Mouse (Mus musculus): ENCODE measurements around the gene Snd1. TPM values are rescaled to one million over a fixed set of nuclear protein-coding genes. Genes with fewer than 3 reads are reported as not detected.

Snd1 gene
- polyA plus RNA-seq, 1 experiment from 2014 or later = 113 TPM

- H3K27ac ChIP-seq = no peak overlapping the region
- H3K4me3 ChIP-seq = no peak overlapping the region
- no peak overlapping the region for H3K4me2 ChIP-seq (replicated peaks)
- H3K27me3 ChIP-seq = no peaks in the 10 kb centered on the region
- peaks cover 27% of the 10 kb centered on the region for H3K4me1 ChIP-seq
- 59% methylated on average over 6 of the region's 6 CpGs for WGBS
- no peak for ATAC-seq (ENCODE audit: low FRiP score)
- H3K9me3 ChIP-seq (replicated peaks) = no peaks in the 10 kb centered on the region
- H3K36me3 ChIP-seq = no peaks in the 10 kb centered on the region
- H3K9ac ChIP-seq = no peak overlapping the region
These were observed 312.2 kb downstream of the Snd1 start for GRCm38 (mm10) chr6:28787133-28787532.

GRCm38 (mm10) chr6:28789685-28790084, 314.7 kb downstream of the Snd1 start:
- Histone ChIP-seq H3K9me3 (replicated peaks) (no peaks in the 10 kb centered on the region), H3K27me3 (no peaks in the 10 kb centered on the region), H3K4me2 (replicated peaks) (no peak overlapping the region), H3K27ac (no peak overlapping the region), H3K4me3 (no peak overlapping the region), H3K9ac (no peak overlapping the region), H3K36me3 (no peaks in the 10 kb centered on the region), H3K4me1 (peaks cover 9% of the 10 kb centered on the region)
- 85% methylated on average over 4 of the region's 4 CpGs for WGBS
- ATAC-seq (ENCODE audit: low FRiP score) = no peak

- peaks cover 3% of the 10 kb centered on the region for H3K36me3 ChIP-seq
- no peaks in the 10 kb centered on the region for H3K9me3 ChIP-seq (replicated peaks)
- H3K4me3 ChIP-seq = no peak overlapping the region
- H3K27me3 ChIP-seq = no peaks in the 10 kb centered on the region
- no peak for ATAC-seq (ENCODE audit: low FRiP score)
- H3K27ac ChIP-seq = no peak overlapping the region
- H3K9ac ChIP-seq = no peak overlapping the region
- WGBS = 57% methylated on average over 3 of the region's 3 CpGs
- H3K4me1 ChIP-seq = peaks cover 17% of the 10 kb centered on the region
- H3K4me2 ChIP-seq (replicated peaks) = no peak overlapping the region
These were observed 316.2 kb downstream of the Snd1 start for GRCm38 (mm10) chr6:28791183-28791582.

GRCm38 (mm10) chr6:28791809-28792208, 316.9 kb downstream of the Snd1 start:
- no peaks in the 10 kb centered on the region for H3K27me3 ChIP-seq
- no peak overlapping the region for H3K27ac ChIP-seq
- no peak overlapping the region for H3K4me3 ChIP-seq
- no peak overlapping the region for H3K4me2 ChIP-seq (replicated peaks)
- peaks cover 9% of the 10 kb centered on the region for H3K36me3 ChIP-seq
- peaks cover 20% of the 10 kb centered on the region for H3K4me1 ChIP-seq
- H3K9me3 ChIP-seq (replicated peaks) = no peaks in the 10 kb centered on the region
- H3K9ac ChIP-seq = no peak overlapping the region
- WGBS = 91% methylated on average over 3 of the region's 3 CpGs
- ATAC-seq (ENCODE audit: low FRiP score) = no peak

DNA sequence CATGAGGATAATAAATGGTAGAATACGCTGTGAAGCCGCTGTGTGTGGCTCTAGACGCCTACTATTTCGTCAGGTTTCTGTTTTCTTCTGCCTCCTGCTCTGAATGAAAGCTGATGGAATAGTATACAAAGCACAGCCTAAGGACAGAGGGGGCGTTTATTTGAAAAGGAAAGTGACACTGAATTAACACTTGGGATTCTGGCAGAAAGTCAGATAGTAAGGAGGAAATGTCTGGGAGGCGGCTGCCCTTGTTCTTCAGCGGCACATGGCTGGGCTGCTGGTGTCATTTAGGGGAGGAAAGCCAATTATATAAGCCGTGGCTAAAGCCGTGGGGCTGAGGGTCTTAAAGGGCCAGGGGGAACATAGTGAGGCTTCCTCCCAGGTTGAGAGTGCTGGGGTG, 320.4 kb downstream of the Snd1 start:
- H3K9ac ChIP-seq = no peak overlapping the region
- H3K27ac ChIP-seq = peak overlapping the region; percentile 19; the same call in 1 of the 2 replicates
- H3K27me3 ChIP-seq = no peaks in the 10 kb centered on the region
- H3K4me3 ChIP-seq = no peak overlapping the region
- 36% methylated on average over 9 of the region's 9 CpGs for WGBS
- peaks cover 11% of the 10 kb centered on the region for H3K36me3 ChIP-seq
- no peaks in the 10 kb centered on the region for H3K9me3 ChIP-seq (replicated peaks)
- H3K4me2 ChIP-seq (replicated peaks) = 0 out of 2 replicates have a peak overlapping the region, but pooled peaks have one; percentile 14
- peak; percentile 49; the same call in 1 of the 2 replicates for ATAC-seq (ENCODE audit: low FRiP score)
- peaks cover 17% of the 10 kb centered on the region for H3K4me1 ChIP-seq

GRCm38 (mm10) chr6:28795792-28796515, 321.0 kb downstream of the Snd1 start:
- Histone ChIP-seq H3K36me3 (peaks cover 11% of the 10 kb centered on the region), H3K4me1 (peaks cover 14% of the 10 kb centered on the region), H3K27me3 (no peaks in the 10 kb centered on the region), H3K27ac (peak overlapping the region; percentile 44; the same call in 1 of the 2 replicates), H3K9ac (no peak overlapping the region), H3K4me3 (no peak overlapping the region), H3K9me3 (replicated peaks) (no peaks in the 10 kb centered on the region), H3K4me2 (replicated peaks) (no peak overlapping the region)
- 86% methylated on average over 16 of the region's 16 CpGs for WGBS
- ATAC-seq (ENCODE audit: low FRiP score) = peak; percentile 57

DNA sequence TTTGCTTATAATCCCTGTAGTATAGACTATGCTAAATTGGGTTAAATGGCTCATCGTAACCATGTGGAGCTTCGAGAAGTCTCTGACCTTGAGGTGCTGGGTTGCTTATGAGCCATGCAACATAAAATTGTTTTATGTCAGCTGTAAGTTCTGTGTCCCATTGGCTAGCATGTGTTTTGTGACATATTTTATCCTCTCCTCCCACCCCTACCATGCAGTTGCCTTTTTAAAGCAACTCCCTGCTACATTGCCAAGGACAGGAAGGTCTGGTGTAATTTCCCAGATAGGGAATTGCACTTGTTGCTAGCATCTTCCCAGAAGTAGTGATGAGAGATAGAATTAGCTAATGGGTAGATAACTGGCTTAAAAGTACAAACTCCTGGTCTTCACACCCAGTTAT, 324.9 kb downstream of the Snd1 start:
- Histone ChIP-seq H3K4me3 (no peak overlapping the region), H3K27me3 (no peaks in the 10 kb centered on the region), H3K36me3 (peaks cover 11% of the 10 kb centered on the region), H3K4me1 (peaks cover 11% of the 10 kb centered on the region), H3K4me2 (replicated peaks) (no peak overlapping the region), H3K9me3 (replicated peaks) (no peaks in the 10 kb centered on the region), H3K27ac (no peak overlapping the region), H3K9ac (no peak overlapping the region)
- ATAC-seq (ENCODE audit: low FRiP score) = no peak
- 93% methylated on average over 2 of the region's 2 CpGs for WGBS

- WGBS = 87% methylated on average over 3 of the region's 3 CpGs
- H3K9me3 ChIP-seq (replicated peaks) = no peaks in the 10 kb centered on the region
- H3K27ac ChIP-seq = no peak overlapping the region
- no peak overlapping the region for H3K4me2 ChIP-seq (replicated peaks)
- no peak overlapping the region for H3K4me3 ChIP-seq
- H3K9ac ChIP-seq = no peak overlapping the region
- H3K4me1 ChIP-seq = 0 out of 2 replicates have a peak, but pooled peaks cover 3% of the 10 kb centered on the region
- H3K36me3 ChIP-seq = peaks cover 10% of the 10 kb centered on the region
- H3K27me3 ChIP-seq = no peaks in the 10 kb centered on the region
- ATAC-seq (ENCODE audit: low FRiP score) = no peak
These were observed 326.0 kb downstream of the Snd1 start for GRCm38 (mm10) chr6:28800976-28801375.

- Histone ChIP-seq H3K4me3 (no peak overlapping the region), H3K4me1 (no peaks in the 10 kb centered on the region), H3K9ac (no peak overlapping the region), H3K4me2 (replicated peaks) (no peak overlapping the region), H3K36me3 (no peaks in the 10 kb centered on the region), H3K27me3 (no peaks in the 10 kb centered on the region), H3K27ac (no peak overlapping the region), H3K9me3 (replicated peaks) (no peaks in the 10 kb centered on the region)
- WGBS = 90% methylated on average over 6 of the region's 6 CpGs
- ATAC-seq (ENCODE audit: low FRiP score) = no peak
These were observed 328.8 kb downstream of the Snd1 start for GRCm38 (mm10) chr6:28803678-28804279.

GRCm38 (mm10) chr6:28804751-28805150, 329.8 kb downstream of the Snd1 start:
- WGBS = 94% methylated on average over 5 of the region's 5 CpGs
- no peak for ATAC-seq (ENCODE audit: low FRiP score)
- no peak overlapping the region for H3K9ac ChIP-seq

DNA sequence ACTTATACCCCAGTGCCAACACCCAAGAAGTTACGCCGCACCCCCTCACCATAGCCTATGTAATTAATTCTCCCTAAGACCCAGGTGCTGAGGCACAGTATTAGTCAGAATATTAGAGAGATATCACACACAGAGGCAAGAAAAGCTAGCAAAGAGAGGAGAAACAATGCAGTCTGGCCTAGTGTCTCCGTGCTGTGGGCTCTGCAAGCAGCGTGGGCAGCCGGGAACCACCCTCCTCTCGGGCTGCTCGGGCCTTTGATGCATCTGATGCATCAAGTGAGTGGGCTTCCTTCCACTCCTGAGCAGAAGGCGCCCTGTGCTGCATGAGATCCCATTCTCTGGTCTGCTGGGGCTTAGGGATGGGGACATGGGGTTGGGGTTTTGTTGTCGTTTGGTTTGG, 338.1 kb downstream of the Snd1 start:
- Histone ChIP-seq H3K9ac (no peak overlapping the region), H3K4me1 (peaks cover 9% of the 10 kb centered on the region; the same call in 1 of the 2 replicates), H3K4me2 (replicated peaks) (no peak overlapping the region), H3K27me3 (no peaks in the 10 kb centered on the region), H3K9me3 (replicated peaks) (no peaks in the 10 kb centered on the region), H3K36me3 (0 out of 2 replicates have a peak, but pooled peaks cover 14% of the 10 kb centered on the region), H3K4me3 (no peak overlapping the region), H3K27ac (no peak overlapping the region)
- 79% methylated on average over 9 of the region's 9 CpGs for WGBS
- ATAC-seq (ENCODE audit: low FRiP score) = no peak

More at GRCm38 (mm10) chr6:28804751-28805150, 329.8 kb downstream of the Snd1 start:
- H3K4me2 ChIP-seq (replicated peaks) = no peak overlapping the region
- H3K4me3 ChIP-seq = no peak overlapping the region
- H3K27ac ChIP-seq = no peak overlapping the region
- H3K4me1 ChIP-seq = no peaks in the 10 kb centered on the region
- no peaks in the 10 kb centered on the region for H3K9me3 ChIP-seq (replicated peaks)
- H3K27me3 ChIP-seq = no peaks in the 10 kb centered on the region
- H3K36me3 ChIP-seq = no peaks in the 10 kb centered on the region

- H3K4me3 ChIP-seq = no peak overlapping the region
- no peak overlapping the region for H3K27ac ChIP-seq
- H3K27me3 ChIP-seq = no peaks in the 10 kb centered on the region
- H3K4me1 ChIP-seq = peaks cover 19% of the 10 kb centered on the region
- no peak for ATAC-seq (ENCODE audit: low FRiP score)
- 87% methylated on average over 2 of the region's 2 CpGs for WGBS
- H3K9ac ChIP-seq = no peak overlapping the region
- H3K36me3 ChIP-seq = 0 out of 2 replicates have a peak, but pooled peaks cover 14% of the 10 kb centered on the region
- no peak overlapping the region for H3K4me2 ChIP-seq (replicated peaks)
- no peaks in the 10 kb centered on the region for H3K9me3 ChIP-seq (replicated peaks)
These were observed 340.0 kb downstream of the Snd1 start for GRCm38 (mm10) chr6:28814895-28815294.
